Mouse (Mus musculus): ENCODE measurements at regions not wholly inside any gene's neighbourhood (a gene's known extent, or its start where the extent isn't known, plus 50 kb on each side); places are given as distances from the start of the nearest gene placed in this dataset.
"Not testable (repeated sequence)": the region's sequence is repeated elsewhere in the genome, so short reads cannot be mapped to it uniquely, and the experiment has no call there.

- no peak for ATAC-seq (ENCODE audit: insufficient number of reproducible peaks, low FRiP score)
- Histone ChIP-seq H3K9me3 (replicated peaks) (no peaks in the 10 kb centered on the region), H3K4me1 (replicated peaks) (no peaks in the 10 kb centered on the region), H3K27me3 (replicated peaks) (no peaks in the 10 kb centered on the region), H3K27ac (ENCODE audit: poor library complexity, severe bottlenecking) (no peak overlapping the region), H3K36me3 (no peaks in the 10 kb centered on the region), H3K4me2 (no peak overlapping the region), H3K9ac (no peak overlapping the region), H3K4me3 (no peak overlapping the region)
- 80% methylated on average over 1 of the region's 1 CpGs for WGBS
Measured at GRCm38 (mm10) chr6:12852041-12852440, 102.8 kb upstream of the Thsd7a start.

GRCm38 (mm10) chr6:12835079-12835478 lies 85.9 kb upstream of the Thsd7a start:
- not testable (repeated sequence) for H3K27ac ChIP-seq (ENCODE audit: poor library complexity, severe bottlenecking); ATAC-seq (ENCODE audit: insufficient number of reproducible peaks, low FRiP score); H3K27me3 ChIP-seq (replicated peaks); H3K4me1 ChIP-seq (replicated peaks); H3K4me3 ChIP-seq; H3K9me3 ChIP-seq (replicated peaks); H3K4me2 ChIP-seq; H3K9ac ChIP-seq; H3K36me3 ChIP-seq
- 78% methylated on average over 3 of the region's 3 CpGs for WGBS

- H3K4me2 ChIP-seq: no peak overlapping the region
- 0 out of 2 replicates have a peak, but pooled peaks cover 4% of the 10 kb centered on the region for H3K9me3 ChIP-seq (replicated peaks)
- no peak overlapping the region for H3K27ac ChIP-seq (ENCODE audit: poor library complexity, severe bottlenecking)
- WGBS: 76% methylated on average over 5 of the region's 5 CpGs
- no peak for ATAC-seq (ENCODE audit: insufficient number of reproducible peaks, low FRiP score)
- H3K9ac ChIP-seq: no peak overlapping the region
- H3K36me3 ChIP-seq: no peaks in the 10 kb centered on the region
- H3K4me3 ChIP-seq: no peak overlapping the region
- H3K27me3 ChIP-seq (replicated peaks): no peaks in the 10 kb centered on the region
- no peaks in the 10 kb centered on the region for H3K4me1 ChIP-seq (replicated peaks)
Measured at GRCm38 (mm10) chr6:12833358-12833757, 84.1 kb upstream of the Thsd7a start.

GRCm38 (mm10) chr6:12831916-12832315 lies 82.7 kb upstream of the Thsd7a start:
- no peak overlapping the region for H3K27ac ChIP-seq (ENCODE audit: poor library complexity, severe bottlenecking)
- ATAC-seq (ENCODE audit: insufficient number of reproducible peaks, low FRiP score): no peak
- H3K27me3 ChIP-seq (replicated peaks): no peaks in the 10 kb centered on the region
- no peak overlapping the region for H3K9ac ChIP-seq
- no peak overlapping the region for H3K4me2 ChIP-seq
- no peaks in the 10 kb centered on the region for H3K4me1 ChIP-seq (replicated peaks)
- 0 out of 2 replicates have a peak, but pooled peaks cover 4% of the 10 kb centered on the region for H3K9me3 ChIP-seq (replicated peaks)
- H3K4me3 ChIP-seq: no peak overlapping the region
- no peaks in the 10 kb centered on the region for H3K36me3 ChIP-seq

- Histone ChIP-seq H3K4me1 (replicated peaks) (no peaks in the 10 kb centered on the region), H3K9me3 (replicated peaks) (0 out of 2 replicates have a peak, but pooled peaks cover 4% of the 10 kb centered on the region), H3K9ac (no peak overlapping the region), H3K36me3 (no peaks in the 10 kb centered on the region), H3K4me3 (no peak overlapping the region), H3K4me2 (no peak overlapping the region), H3K27ac (ENCODE audit: poor library complexity, severe bottlenecking) (no peak overlapping the region), H3K27me3 (replicated peaks) (no peaks in the 10 kb centered on the region)
- WGBS: 57% methylated on average over 2 of the region's 2 CpGs
- ATAC-seq (ENCODE audit: insufficient number of reproducible peaks, low FRiP score): no peak
Measured at GRCm38 (mm10) chr6:12831485-12831884, 82.3 kb upstream of the Thsd7a start.

GRCm38 (mm10) chr6:12827745-12828144 lies 78.5 kb upstream of the Thsd7a start:
- Histone ChIP-seq H3K27ac (ENCODE audit: poor library complexity, severe bottlenecking) (no peak overlapping the region), H3K4me3 (no peak overlapping the region), H3K36me3 (no peaks in the 10 kb centered on the region), H3K4me1 (replicated peaks) (no peaks in the 10 kb centered on the region), H3K4me2 (no peak overlapping the region), H3K27me3 (replicated peaks) (no peaks in the 10 kb centered on the region), H3K9me3 (replicated peaks) (0 out of 2 replicates have a peak, but pooled peaks cover 4% of the 10 kb centered on the region), H3K9ac (no peak overlapping the region)
- 69% methylated on average over 4 of the region's 4 CpGs for WGBS
- no peak for ATAC-seq (ENCODE audit: insufficient number of reproducible peaks, low FRiP score)

- WGBS: 68% methylated on average over 4 of the region's 4 CpGs
- no peaks in the 10 kb centered on the region for H3K9me3 ChIP-seq (replicated peaks)
- no peak overlapping the region for H3K9ac ChIP-seq
Measured at GRCm38 (mm10) chr6:12814972-12815770, 66.0 kb upstream of the Thsd7a start.

GRCm38 (mm10) chr6:12813781-12814180 lies 64.6 kb upstream of the Thsd7a start:
- not testable (repeated sequence) for H3K36me3 ChIP-seq; H3K4me3 ChIP-seq; H3K27ac ChIP-seq (ENCODE audit: poor library complexity, severe bottlenecking); H3K27me3 ChIP-seq (replicated peaks); H3K4me1 ChIP-seq (replicated peaks); H3K9ac ChIP-seq; H3K4me2 ChIP-seq; H3K9me3 ChIP-seq (replicated peaks)
- peak; percentile 25; the same call in 1 of the 2 replicates for ATAC-seq (ENCODE audit: insufficient number of reproducible peaks, low FRiP score)
- 37% methylated on average over 5 of the region's 5 CpGs for WGBS

More at GRCm38 (mm10) chr6:12814972-12815770, 66.0 kb upstream of the Thsd7a start:
- no peak for ATAC-seq (ENCODE audit: insufficient number of reproducible peaks, low FRiP score)
- no peak overlapping the region for H3K27ac ChIP-seq (ENCODE audit: poor library complexity, severe bottlenecking)
- H3K27me3 ChIP-seq (replicated peaks): no peaks in the 10 kb centered on the region
- H3K4me3 ChIP-seq: no peak overlapping the region
- no peak overlapping the region for H3K4me2 ChIP-seq
- no peaks in the 10 kb centered on the region for H3K36me3 ChIP-seq
- no peaks in the 10 kb centered on the region for H3K4me1 ChIP-seq (replicated peaks)

- H3K4me3 ChIP-seq: no peak overlapping the region
- no peak overlapping the region for H3K4me2 ChIP-seq
- no peaks in the 10 kb centered on the region for H3K27me3 ChIP-seq (replicated peaks)
- no peaks in the 10 kb centered on the region for H3K4me1 ChIP-seq (replicated peaks)
- H3K36me3 ChIP-seq: no peaks in the 10 kb centered on the region
- no peak overlapping the region for H3K9ac ChIP-seq
- H3K9me3 ChIP-seq (replicated peaks): no peaks in the 10 kb centered on the region
- no peak overlapping the region for H3K27ac ChIP-seq (ENCODE audit: poor library complexity, severe bottlenecking)
- WGBS: 88% methylated on average over 1 of the region's 1 CpGs
- no peak for ATAC-seq (ENCODE audit: insufficient number of reproducible peaks, low FRiP score)
Measured at GRCm38 (mm10) chr6:12812467-12812866, 63.3 kb upstream of the Thsd7a start.

GRCm38 (mm10) chr6:12812036-12812435 lies 62.8 kb upstream of the Thsd7a start:
- no peak overlapping the region for H3K27ac ChIP-seq (ENCODE audit: poor library complexity, severe bottlenecking)
- no peaks in the 10 kb centered on the region for H3K9me3 ChIP-seq (replicated peaks)
- H3K4me1 ChIP-seq (replicated peaks): no peaks in the 10 kb centered on the region
- H3K36me3 ChIP-seq: no peaks in the 10 kb centered on the region
- no peak for ATAC-seq (ENCODE audit: insufficient number of reproducible peaks, low FRiP score)
- no peak overlapping the region for H3K4me3 ChIP-seq
- WGBS: 55% methylated on average over 1 of the region's 1 CpGs
- H3K9ac ChIP-seq: no peak overlapping the region
- no peaks in the 10 kb centered on the region for H3K27me3 ChIP-seq (replicated peaks)
- no peak overlapping the region for H3K4me2 ChIP-seq

- Histone ChIP-seq H3K27me3 (replicated peaks) (no peaks in the 10 kb centered on the region), H3K4me2 (no peak overlapping the region), H3K36me3 (no peaks in the 10 kb centered on the region), H3K4me3 (no peak overlapping the region), H3K4me1 (replicated peaks) (no peaks in the 10 kb centered on the region), H3K27ac (ENCODE audit: poor library complexity, severe bottlenecking) (no peak overlapping the region), H3K9ac (no peak overlapping the region), H3K9me3 (replicated peaks) (no peaks in the 10 kb centered on the region)
- no peak for ATAC-seq (ENCODE audit: insufficient number of reproducible peaks, low FRiP score)
- 80% methylated on average over 5 of the region's 5 CpGs for WGBS
Measured at GRCm38 (mm10) chr6:12809601-12810000, 60.4 kb upstream of the Thsd7a start.

All from heart, embryonic 12.5 days (tissue).